8 mouse cellular contexts compared by ENCODE assay signal in genomic region chr17:63500156-63500834, GRCm38 (mm10). TPM values are rescaled to one million over a fixed set of nuclear protein-coding genes. Genes with fewer than 3 reads are reported as not detected.
DNase-seq lines count a peak whose midpoint lies in the region; ATAC-seq lines count a peak whose summit lies in the region.

No protein-coding gene starts in this region.

- under 1% methylated on average over 76 of the region's 78 CpGs for WGBS in forebrain, embryonic 10.5 days
- WGBS in heart, embryonic 14.5 days = under 1% methylated on average over 27 of the region's 78 CpGs
- WGBS in liver, embryonic 12.5 days (ENCODE audit: insufficient replicate concordance) = 3% methylated on average over 75 of the region's 78 CpGs

- H3K9me3 ChIP-seq in forebrain, embryonic 10.5 days = no peaks in the 10 kb centered on the region
- H3K9me3 ChIP-seq in heart, embryonic 14.5 days (ENCODE audit: control insufficient read depth, low read length) = no peaks in the 10 kb centered on the region
- no peaks in the 10 kb centered on the region for H3K9me3 ChIP-seq in liver, embryonic 12.5 days (replicated peaks)

- DNase-seq in c-Kit-negative CD71-positive TER-119-positive erythroid progenitor cells, embryonic 14.5 days (ENCODE audit: low read depth, low spot score) = peak; percentile 62
- DNase-seq in forebrain, embryonic 10.5 days (ENCODE audit: extremely low spot score, low spot score) = peak; percentile 80
- DNase-seq in kidney, postnatal 10 days = peak; percentile 91
- DNase-seq in naive thymus-derived CD4-positive, alpha-beta T cell, adult 2 months (ENCODE audit: low read depth) = peak; percentile 91
- DNase-seq in splenic B cell, adult 2 months (ENCODE audit: low read depth, low spot score) = peak; percentile 85

- H3K27ac ChIP-seq in forebrain, embryonic 10.5 days = peak overlapping the region; percentile 96
- H3K27ac ChIP-seq in heart, embryonic 14.5 days (replicated peaks in 1 of 2; ENCODE audit: control insufficient read depth in 1 of 2, insufficient read depth in 1 of 2, low read depth in 2 of 2, low read length in 2 of 2) = peak overlapping the region; percentile 93 to 98
- peak overlapping the region; percentile 93 for H3K27ac ChIP-seq in liver, embryonic 12.5 days

- H3K9ac ChIP-seq in heart, embryonic 14.5 days (ENCODE audit: low read length) = peak overlapping the region; percentile 98
- peak overlapping the region; percentile 96 for H3K9ac ChIP-seq in liver, embryonic 12.5 days

- peak overlapping the region; percentile 87 for H3K4me3 ChIP-seq in forebrain, embryonic 10.5 days
- H3K4me3 ChIP-seq in heart, embryonic 14.5 days (ENCODE audit: control insufficient read depth in 1 of 2, insufficient read depth in 1 of 2, low read depth in 1 of 2, low read length in 2 of 2) = peak overlapping the region; percentile 88 to 92
- H3K4me3 ChIP-seq in liver, embryonic 12.5 days = peak overlapping the region; percentile 93

- no peaks in the 10 kb centered on the region for H3K27me3 ChIP-seq in forebrain, embryonic 10.5 days (ENCODE audit: poor library complexity, severe bottlenecking)
- no peaks in the 10 kb centered on the region for H3K27me3 ChIP-seq in heart, embryonic 14.5 days (ENCODE audit: control insufficient read depth, insufficient read depth, low read length)
- no peaks in the 10 kb centered on the region for H3K27me3 ChIP-seq in liver, embryonic 12.5 days (replicated peaks)
- H3K27me3 ChIP-seq in splenic B cell, adult 2 months (ENCODE audit: control insufficient read depth, insufficient read depth, low read length, poor library complexity, severe bottlenecking) = no peaks in the 10 kb centered on the region

- peaks cover 37% of the 10 kb centered on the region for H3K4me1 ChIP-seq in forebrain, embryonic 10.5 days
- peaks cover 2 to 22% of the 10 kb centered on the region in 2 experiments; a peak in 3 of 4 replicates for H3K4me1 ChIP-seq in heart, embryonic 14.5 days (ENCODE audit: control insufficient read depth in 2 of 2, insufficient read depth in 2 of 2, low read length in 2 of 2)
- peaks cover 41% of the 10 kb centered on the region for H3K4me1 ChIP-seq in liver, embryonic 12.5 days

- peak; percentile 86 for ATAC-seq in CD4-positive, CD25-positive, alpha-beta regulatory T cell, adult 4 months
- peak; percentile 87 for ATAC-seq in heart, embryonic 14.5 days (ENCODE audit: insufficient number of reproducible peaks, insufficient read depth, low FRiP score, low read depth)
- peak; percentile 79 for ATAC-seq in liver, embryonic 12.5 days

- peak overlapping the region; percentile 75 for H3K4me2 ChIP-seq in heart, embryonic 14.5 days (ENCODE audit: low read length)
- peak overlapping the region; percentile 98 for H3K4me2 ChIP-seq in liver, embryonic 12.5 days

- peaks cover 14% of the 10 kb centered on the region; the same call in 1 of the 2 replicates for H3K36me3 ChIP-seq in forebrain, embryonic 10.5 days (replicated peaks)
- H3K36me3 ChIP-seq in heart, embryonic 14.5 days (ENCODE audit: control insufficient read depth, insufficient read depth, low read length) = no peaks in the 10 kb centered on the region; the same call in 1 of the 2 replicates
- H3K36me3 ChIP-seq in liver, embryonic 12.5 days = no peaks in the 10 kb centered on the region
- H3K36me3 ChIP-seq in splenic B cell, adult 2 months (ENCODE audit: control insufficient read depth, insufficient read depth, low read length, poor library complexity, severe bottlenecking) = no peaks in the 10 kb centered on the region

RNA-seq across cellular contexts. Expression of gene Fbxl17, which starts 0.5 kb away (rescaled TPM):
- polyA plus RNA-seq in CD4-positive, CD25-positive, alpha-beta regulatory T cell, adult 4 months (2017; shearing (Covaris generic)) = 10 to 100 TPM in 1 of 2 experiments, 1 to 10 TPM in 1; 5.0 to 11.7 TPM
- polyA plus RNA-seq in forebrain, embryonic 10.5 days (2016; fragmentation: Nextera tagmentation; extraction: Ambion mirVana) = 2.5 and 2.7 TPM in 2 replicates
- polyA plus RNA-seq in heart, embryonic 14.5 days (2014; fragmentation: Nextera tagmentation; extraction: Ambion mirVana) = 17.4 and 17.6 TPM in 2 replicates
- polyA plus RNA-seq in liver, embryonic 12.5 days (2016; fragmentation: Nextera tagmentation; extraction: Ambion mirVana) = 3.0 and 3.1 TPM in 2 replicates

Comparison
In these comparisons a context has a peak if more than half of its experiments do, and no peak if none do; other contexts are left out.
1. Peak in every context shown above with its lines: DNase-seq, ATAC-seq, H3K4me3 ChIP-seq and H3K27ac ChIP-seq.